Mouse (Mus musculus) spleen, adult 2 months (tissue): ENCODE measurements around the gene Gm7257.

Source experiments
- CTCF ChIP-seq: fragments of 200-500 bp; IDR thresholded peaks from 2 replicates; pipeline ENCODE4 v1.5.1; 2011; ENCODE audit warnings: mild to moderate bottlenecking, inconsistent platforms; ENCODE audit not compliant: insufficient read depth, insufficient read length, insufficient replicate concordance; ENCODE audit errors: extremely low read depth
- POLR2A ChIP-seq: fragments of 200-500 bp; IDR thresholded peaks from 2 replicates; pipeline ENCODE4 v1.6.1; 2011; ENCODE audit warnings: low read depth, low read length, inconsistent platforms

DNA sequence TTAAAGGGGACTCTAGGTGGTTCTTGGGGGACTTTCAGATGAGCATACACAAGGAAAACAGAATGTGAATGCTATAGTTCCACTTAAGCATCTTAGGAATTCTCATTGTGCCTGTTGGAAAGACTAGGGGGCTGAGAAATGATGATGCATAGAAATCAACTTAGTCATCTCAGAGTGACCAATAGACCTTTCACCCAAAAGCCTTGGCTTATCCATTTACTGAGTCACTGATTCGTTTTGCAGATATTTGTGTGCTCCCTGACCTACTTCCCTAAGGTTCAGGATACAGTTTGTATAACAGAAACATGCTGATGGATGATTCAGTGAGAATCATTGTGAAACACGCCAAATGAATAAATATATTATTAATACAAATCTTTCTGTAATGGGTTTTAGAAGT lies 28.7 kb upstream of the Gm7257 start:
- TF ChIP-seq CTCF (no peak), POLR2A (no peak)
